29 mouse cellular contexts compared by ENCODE assay signal in genomic region chr1:38324206-38324605, GRCm38 (mm10).
A peak's percentile ranks its signal among the peaks of the same experiment; 100 is the strongest.
DNase-seq lines count a peak whose midpoint lies in the region; ATAC-seq and TF ChIP-seq lines count a peak whose summit lies in the region.
"Had no signal": no experiment of that assay in that cellular context is flagged by ENCODE, and none has a peak within 500 bp of the region (broad histone marks: within the 10 kb centered on the region; RNA-seq: fewer than 3 reads in every experiment).

No protein-coding gene starts in this region.

- H3K9ac ChIP-seq in intestine, embryonic 14.5 days (ENCODE audit: low read length) = no peak overlapping the region
- no peak overlapping the region for H3K9ac ChIP-seq in intestine, postnatal 0 days (ENCODE audit: low read depth, low read length)
- H3K9ac ChIP-seq in midbrain, embryonic 13.5 days (replicated peaks) = no peak overlapping the region
- H3K9ac ChIP-seq: embryonic facial prominence, embryonic 12.5 days; embryonic facial prominence, embryonic 15.5 days; forebrain, postnatal 0 days; heart, embryonic 13.5 days; hindbrain, embryonic 14.5 days had no signal

- no peak overlapping the region for H3K4me3 ChIP-seq in intestine, embryonic 14.5 days (ENCODE audit: low read depth, low read length)
- H3K4me3 ChIP-seq in intestine, postnatal 0 days (ENCODE audit: low read depth, low read length) = no peak overlapping the region
- H3K4me3 ChIP-seq in midbrain, embryonic 13.5 days (replicated peaks) = no peak overlapping the region
- H3K4me3 ChIP-seq: embryonic facial prominence, embryonic 12.5 days; embryonic facial prominence, embryonic 15.5 days; heart, adult 2 months; heart, embryonic 10.5 days; heart, embryonic 13.5 days had no signal

- peak; percentile 45 for DNase-seq in intestine, embryonic 14.5 days (ENCODE audit: low spot score)
- DNase-seq in left cerebral cortex, postnatal 14 days (ENCODE audit: low spot score in 2 of 2) = peak; percentile 23 to 39
- DNase-seq in left cerebral cortex, postnatal 36 days (ENCODE audit: low spot score in 2 of 2) = no peak
- DNase-seq in brain, adult 2 months (ENCODE audit: low read depth, low spot score) = peak; percentile 83
- peak; percentile 57 for DNase-seq in telencephalon, adult 2 months (ENCODE audit: low read depth, low spot score)
- DNase-seq: adrenal gland, postnatal 10 days; adrenal gland, postnatal 36 days; B cell, adult 2 months; cerebellum, adult 11 months; cerebellum, adult 2 months; cerebellum, adult 9-11 months; cerebellum, postnatal 25 days; forebrain, postnatal 0 days; gastrocnemius, postnatal 10 days; gastrocnemius, postnatal 36 days; heart, adult 2 months; heart, postnatal 14 days; heart, postnatal 4 days had no signal

- ATAC-seq in intestine, embryonic 14.5 days (replicated peaks; ENCODE audit: low FRiP score, low TSS enrichment, low read depth) = no peak
- no peak for ATAC-seq in intestine, postnatal 0 days
- ATAC-seq in midbrain, embryonic 13.5 days = no peak
- ATAC-seq: forebrain, embryonic 14.5 days; forebrain, postnatal 0 days; Patski had no signal

- H3K27ac ChIP-seq in intestine, embryonic 14.5 days (ENCODE audit: low read depth) = no peak overlapping the region
- no peak overlapping the region for H3K27ac ChIP-seq in intestine, postnatal 0 days (ENCODE audit: low read depth, low read length)
- no peak overlapping the region for H3K27ac ChIP-seq in midbrain, embryonic 13.5 days
- H3K27ac ChIP-seq: embryonic facial prominence, embryonic 12.5 days; embryonic facial prominence, embryonic 15.5 days; heart, adult 2 months; heart, embryonic 10.5 days; heart, embryonic 13.5 days; hindbrain, embryonic 14.5 days had no signal

- TF ChIP-seq CTCF in intestine, postnatal 0 days (IDR thresholded peaks at IDR 0.05; ENCODE audit: low read depth) = no peak

- no peak overlapping the region for H3K4me2 ChIP-seq in intestine, embryonic 14.5 days (ENCODE audit: low read length)
- no peak overlapping the region for H3K4me2 ChIP-seq in intestine, postnatal 0 days (replicated peaks; ENCODE audit: low read depth)
- H3K4me2 ChIP-seq in midbrain, embryonic 13.5 days (replicated peaks) = no peak overlapping the region
- H3K4me2 ChIP-seq: embryonic facial prominence, embryonic 12.5 days; embryonic facial prominence, embryonic 15.5 days; heart, embryonic 13.5 days; hindbrain, embryonic 14.5 days had no signal

- intact Hi-C loops in left cerebral cortex, postnatal 14 days (cut with DNase I) = loop anchor here (10.0 kb wide), 1 partner anchor 441 kb away; no protein-coding TSS in a partner anchor
- intact Hi-C loops in left cerebral cortex, postnatal 36 days (cut with DNase I) = no loop called here

- WGBS in intestine, embryonic 14.5 days = 83% methylated on average over 5 of the region's 5 CpGs
- 84% methylated on average over 5 of the region's 5 CpGs for WGBS in intestine, postnatal 0 days
- WGBS in midbrain, embryonic 13.5 days = 66% methylated on average over 5 of the region's 5 CpGs

- H3K27me3 ChIP-seq in intestine, embryonic 14.5 days (replicated peaks; ENCODE audit: control insufficient read depth, insufficient read depth, low read length) = no peaks in the 10 kb centered on the region
- H3K27me3 ChIP-seq in intestine, postnatal 0 days (replicated peaks; ENCODE audit: control insufficient read depth, insufficient read depth, low read length) = no peaks in the 10 kb centered on the region
- H3K27me3 ChIP-seq in midbrain, embryonic 13.5 days = no peaks in the 10 kb centered on the region
- H3K27me3 ChIP-seq: CH12.LX; embryonic facial prominence, embryonic 12.5 days; embryonic facial prominence, embryonic 15.5 days; heart, embryonic 13.5 days; Patski had no signal

- no peaks in the 10 kb centered on the region for H3K4me1 ChIP-seq in intestine, embryonic 14.5 days (replicated peaks; ENCODE audit: control insufficient read depth, insufficient read depth, low read length)
- H3K4me1 ChIP-seq in intestine, postnatal 0 days (replicated peaks; ENCODE audit: control insufficient read depth, insufficient read depth, low read length) = no peaks in the 10 kb centered on the region
- peaks cover 13% of the 10 kb centered on the region for H3K4me1 ChIP-seq in midbrain, embryonic 13.5 days (replicated peaks)

- H3K36me3 ChIP-seq in intestine, embryonic 14.5 days (ENCODE audit: control insufficient read depth, insufficient read depth, low read length) = no peaks in the 10 kb centered on the region
- H3K36me3 ChIP-seq in intestine, postnatal 0 days (ENCODE audit: control insufficient read depth, insufficient read depth) = no peaks in the 10 kb centered on the region
- H3K36me3 ChIP-seq in midbrain, embryonic 13.5 days = no peaks in the 10 kb centered on the region
- H3K36me3 ChIP-seq: embryonic facial prominence, embryonic 15.5 days; G1E; heart, embryonic 10.5 days; heart, embryonic 13.5 days had no signal

- no peaks in the 10 kb centered on the region for H3K9me3 ChIP-seq in intestine, embryonic 14.5 days (ENCODE audit: control insufficient read depth, low read length)
- H3K9me3 ChIP-seq in intestine, postnatal 0 days (ENCODE audit: control insufficient read depth) = no peaks in the 10 kb centered on the region
- no peaks in the 10 kb centered on the region for H3K9me3 ChIP-seq in midbrain, embryonic 13.5 days
- H3K9me3 ChIP-seq: embryonic facial prominence, embryonic 12.5 days; embryonic facial prominence, embryonic 15.5 days; G1E; heart, embryonic 10.5 days; heart, embryonic 13.5 days had no signal

Comparison
In these comparisons a context has a peak if more than half of its experiments do, and no peak if none do; other contexts are left out.
1. DNase-seq: peak in intestine, embryonic 14.5 days (single experiment), left cerebral cortex, postnatal 14 days (2 of 2), brain, adult 2 months (single experiment) and telencephalon, adult 2 months (single experiment); none in left cerebral cortex, postnatal 36 days (0 of 2).